Mouse (Mus musculus) cortical plate, adult 2 months (tissue): Measurements from ENCODE around the gene Fam189b.

Experiments used
- CTCF ChIP-seq: fragments of 200-500 bp; IDR thresholded peaks from 2 replicates; pipeline ENCODE4 v1.5.1; 2011; ENCODE audit warnings: mild to moderate bottlenecking, control low read depth, low read length; ENCODE audit not compliant: insufficient read depth; ENCODE audit errors: extremely low read depth
- POLR2A ChIP-seq: fragments of 200-500 bp; IDR thresholded peaks from 2 replicates; pipeline ENCODE4 v1.6.1; 2011; ENCODE audit warnings: mild to moderate bottlenecking, low read length, control low read depth; ENCODE audit not compliant: insufficient read depth; ENCODE audit errors: extremely low read depth

DNA sequence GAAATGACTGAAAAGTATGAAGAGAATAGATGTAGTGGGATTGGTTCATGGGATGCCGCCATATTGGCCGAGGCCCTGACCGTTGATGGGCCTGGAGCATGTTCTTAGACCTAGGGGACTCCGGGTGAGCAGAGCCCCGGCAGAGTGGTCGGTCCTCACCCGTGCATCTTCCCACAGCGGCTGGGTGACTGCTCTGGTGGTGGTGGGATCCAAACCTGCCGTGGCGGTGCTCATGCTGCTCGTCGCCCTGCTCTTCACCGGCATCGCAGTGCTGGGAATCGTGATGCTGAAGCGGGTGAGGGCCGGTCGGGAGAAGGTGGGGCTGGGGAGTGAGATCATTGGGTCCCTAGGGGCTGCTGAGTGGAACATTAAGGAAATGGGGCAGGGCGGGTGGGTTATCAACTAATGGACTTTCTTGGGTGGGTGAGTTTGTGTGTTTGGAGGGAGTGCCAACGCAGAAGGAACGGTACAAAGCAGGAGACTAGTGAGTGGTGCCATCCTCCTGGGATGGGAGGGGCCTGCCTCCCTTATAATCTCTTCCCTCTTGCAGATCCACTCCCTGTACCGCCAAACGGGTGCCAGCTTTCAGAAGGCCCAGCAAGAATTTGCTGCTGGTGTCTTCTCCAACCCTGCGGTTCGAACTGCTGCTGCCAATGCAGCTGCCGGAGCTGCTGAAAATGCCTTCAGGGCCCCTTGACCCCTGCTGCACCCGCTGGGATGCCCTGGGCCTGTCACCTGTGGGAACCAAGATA is 1.0 kb upstream of the Fam189b start:
- TF ChIP-seq CTCF (no peak), POLR2A (no peak)
